Mouse (Mus musculus): Measurements from ENCODE around the gene Esyt1. TPM values are rescaled to one million over a fixed set of nuclear protein-coding genes. Genes with fewer than 3 reads are reported as not detected.
"Not testable (repeated sequence)": the region's sequence is repeated elsewhere in the genome, so short reads cannot be mapped to it uniquely, and the experiment has no call there.

Gene Esyt1
- polyA plus RNA-seq, 1 experiment from 2014 or later: 10.3 TPM

- Histone ChIP-seq H3K4me2 (ENCODE audit: low read depth, low read length) (peak within 1 kb of the TSS; percentile 92), H3K27me3 (ENCODE audit: control insufficient read depth, insufficient read depth, low read depth, low read length) (no peaks in the 10 kb centered on the region), H3K9ac (ENCODE audit: low read depth, low read length) (peak within 1 kb of the TSS; percentile 95), H3K4me1 (ENCODE audit: control insufficient read depth, low read depth, low read length) (peaks cover 44% of the 10 kb centered on the region), H3K27ac (ENCODE audit: low read length) (peak within 1 kb of the TSS; percentile 96), H3K36me3 (ENCODE audit: control insufficient read depth, insufficient read depth) (peaks cover 24% of the 10 kb centered on the region), H3K9me3 (replicated peaks; ENCODE audit: control insufficient read depth, low read length) (no peaks in the 10 kb centered on the region), H3K4me3 (ENCODE audit: low read depth, low read length) (peak within 1 kb of the TSS; percentile 92)
- ATAC-seq (ENCODE audit: low read depth): peak; percentile 89
- under 1% methylated on average over 38 of the region's 45 CpGs for WGBS (ENCODE audit: insufficient replicate concordance)
Measured at GRCm38 (mm10) chr10:128493695-128494666, 31.7 kb downstream of the Esyt1 start, which contains the start of gene Myl6. TSS of gene Myl6 (minus strand) at chr10:128494145.

GRCm38 (mm10) chr10:128493319-128493694 is 32.4 kb downstream of the Esyt1 start:
- under 1% methylated on average over 12 of the region's 12 CpGs for WGBS (ENCODE audit: insufficient replicate concordance)

GRCm38 (mm10) chr10:128492633-128493311 is 32.9 kb downstream of the Esyt1 start:
- H3K36me3 ChIP-seq (ENCODE audit: control insufficient read depth, insufficient read depth): peaks cover 35% of the 10 kb centered on the region
- H3K9me3 ChIP-seq (replicated peaks; ENCODE audit: control insufficient read depth, low read length): no peaks in the 10 kb centered on the region
- peak overlapping the region; percentile 92 for H3K4me2 ChIP-seq (ENCODE audit: low read depth, low read length)
- ATAC-seq (ENCODE audit: low read depth): peak; percentile 42
- peak overlapping the region; percentile 96 for H3K27ac ChIP-seq (ENCODE audit: low read length)
- H3K4me3 ChIP-seq (ENCODE audit: low read depth, low read length): peak overlapping the region; percentile 92
- 17% methylated on average over 12 of the region's 12 CpGs for WGBS (ENCODE audit: insufficient replicate concordance)
- H3K9ac ChIP-seq (ENCODE audit: low read depth, low read length): peak overlapping the region; percentile 95
- no peaks in the 10 kb centered on the region for H3K27me3 ChIP-seq (ENCODE audit: control insufficient read depth, insufficient read depth, low read depth, low read length)
- peaks cover 36% of the 10 kb centered on the region for H3K4me1 ChIP-seq (ENCODE audit: control insufficient read depth, low read depth, low read length)

More at GRCm38 (mm10) chr10:128493319-128493694, 32.4 kb downstream of the Esyt1 start:
- H3K27me3 ChIP-seq (ENCODE audit: control insufficient read depth, insufficient read depth, low read depth, low read length): no peaks in the 10 kb centered on the region
- H3K9ac ChIP-seq (ENCODE audit: low read depth, low read length): peak overlapping the region; percentile 95
- H3K27ac ChIP-seq (ENCODE audit: low read length): peak overlapping the region; percentile 96
- H3K4me3 ChIP-seq (ENCODE audit: low read depth, low read length): peak overlapping the region; percentile 92
- H3K9me3 ChIP-seq (replicated peaks; ENCODE audit: control insufficient read depth, low read length): no peaks in the 10 kb centered on the region
- H3K4me1 ChIP-seq (ENCODE audit: control insufficient read depth, low read depth, low read length): peaks cover 42% of the 10 kb centered on the region
- H3K4me2 ChIP-seq (ENCODE audit: low read depth, low read length): peak overlapping the region; percentile 92
- peak; percentile 42 for ATAC-seq (ENCODE audit: low read depth)
- H3K36me3 ChIP-seq (ENCODE audit: control insufficient read depth, insufficient read depth): peaks cover 31% of the 10 kb centered on the region

GRCm38 (mm10) chr10:128492051-128492450 is 33.6 kb downstream of the Esyt1 start:
- H3K27ac ChIP-seq (ENCODE audit: low read length): peak overlapping the region; percentile 37; the same call in 1 of the 2 replicates
- peak overlapping the region; percentile 92 for H3K4me3 ChIP-seq (ENCODE audit: low read depth, low read length)
- H3K4me2 ChIP-seq (ENCODE audit: low read depth, low read length): peak overlapping the region; percentile 92
- H3K36me3 ChIP-seq (ENCODE audit: control insufficient read depth, insufficient read depth): peaks cover 42% of the 10 kb centered on the region
- not testable (repeated sequence) for H3K27me3 ChIP-seq (ENCODE audit: control insufficient read depth, insufficient read depth, low read depth, low read length); H3K9me3 ChIP-seq (replicated peaks; ENCODE audit: control insufficient read depth, low read length); ATAC-seq (ENCODE audit: low read depth)
- H3K9ac ChIP-seq (ENCODE audit: low read depth, low read length): peak overlapping the region; percentile 95
- WGBS (ENCODE audit: insufficient replicate concordance): 49% methylated on average over 8 of the region's 8 CpGs
- H3K4me1 ChIP-seq (ENCODE audit: control insufficient read depth, low read depth, low read length): peaks cover 36% of the 10 kb centered on the region

GRCm38 (mm10) chr10:128491495-128491894 is 34.2 kb downstream of the Esyt1 start:
- 48% methylated on average over 6 of the region's 6 CpGs for WGBS (ENCODE audit: insufficient replicate concordance)
- peak overlapping the region; percentile 37; the same call in 1 of the 2 replicates for H3K27ac ChIP-seq (ENCODE audit: low read length)
- no peak overlapping the region for H3K9ac ChIP-seq (ENCODE audit: low read depth, low read length)
- H3K4me3 ChIP-seq (ENCODE audit: low read depth, low read length): peak overlapping the region; percentile 22
- H3K27me3 ChIP-seq (ENCODE audit: control insufficient read depth, insufficient read depth, low read depth, low read length): no peaks in the 10 kb centered on the region
- no peaks in the 10 kb centered on the region for H3K9me3 ChIP-seq (replicated peaks; ENCODE audit: control insufficient read depth, low read length)
- peaks cover 36% of the 10 kb centered on the region for H3K4me1 ChIP-seq (ENCODE audit: control insufficient read depth, low read depth, low read length)
- peaks cover 46% of the 10 kb centered on the region for H3K36me3 ChIP-seq (ENCODE audit: control insufficient read depth, insufficient read depth)
- peak overlapping the region; percentile 92; the same call in 1 of the 2 replicates for H3K4me2 ChIP-seq (ENCODE audit: low read depth, low read length)
- ATAC-seq (ENCODE audit: low read depth): no peak

- peaks cover 34% of the 10 kb centered on the region for H3K4me1 ChIP-seq (ENCODE audit: control insufficient read depth, low read depth, low read length)
- H3K4me2 ChIP-seq (ENCODE audit: low read depth, low read length): no peak overlapping the region
- no peaks in the 10 kb centered on the region for H3K9me3 ChIP-seq (replicated peaks; ENCODE audit: control insufficient read depth, low read length)
- peaks cover 48% of the 10 kb centered on the region for H3K36me3 ChIP-seq (ENCODE audit: control insufficient read depth, insufficient read depth)
- no peak overlapping the region for H3K9ac ChIP-seq (ENCODE audit: low read depth, low read length)
- no peaks in the 10 kb centered on the region for H3K27me3 ChIP-seq (ENCODE audit: control insufficient read depth, insufficient read depth, low read depth, low read length)
- WGBS (ENCODE audit: insufficient replicate concordance): 80% methylated on average over 5 of the region's 5 CpGs
- H3K4me3 ChIP-seq (ENCODE audit: low read depth, low read length): no peak overlapping the region
- no peak overlapping the region for H3K27ac ChIP-seq (ENCODE audit: low read length)
- no peak for ATAC-seq (ENCODE audit: low read depth)
Measured at GRCm38 (mm10) chr10:128490912-128491311, 34.8 kb downstream of the Esyt1 start.

- H3K9ac ChIP-seq (ENCODE audit: low read depth, low read length): no peak overlapping the region
- no peak overlapping the region; the same call in 1 of the 2 replicates for H3K27ac ChIP-seq (ENCODE audit: low read length)
- no peak for ATAC-seq (ENCODE audit: low read depth)
- peaks cover 55% of the 10 kb centered on the region for H3K36me3 ChIP-seq (ENCODE audit: control insufficient read depth, insufficient read depth)
- peaks cover 30% of the 10 kb centered on the region for H3K4me1 ChIP-seq (ENCODE audit: control insufficient read depth, low read depth, low read length)
- no peak overlapping the region for H3K4me3 ChIP-seq (ENCODE audit: low read depth, low read length)
- 72% methylated on average over 5 of the region's 5 CpGs for WGBS (ENCODE audit: insufficient replicate concordance)
- no peak overlapping the region for H3K4me2 ChIP-seq (ENCODE audit: low read depth, low read length)
- no peaks in the 10 kb centered on the region for H3K27me3 ChIP-seq (ENCODE audit: control insufficient read depth, insufficient read depth, low read depth, low read length)
- H3K9me3 ChIP-seq (replicated peaks; ENCODE audit: control insufficient read depth, low read length): no peaks in the 10 kb centered on the region
Measured at GRCm38 (mm10) chr10:128490232-128490631, 35.4 kb downstream of the Esyt1 start.

- H3K4me3 ChIP-seq (ENCODE audit: low read depth, low read length): no peak overlapping the region
- no peak overlapping the region; the same call in 1 of the 2 replicates for H3K27ac ChIP-seq (ENCODE audit: low read length)
Measured at GRCm38 (mm10) chr10:128489785-128490184, 35.9 kb downstream of the Esyt1 start.

More at GRCm38 (mm10) chr10:128489785-128490184, 35.9 kb downstream of the Esyt1 start:
- H3K36me3 ChIP-seq (ENCODE audit: control insufficient read depth, insufficient read depth): peaks cover 55% of the 10 kb centered on the region
- H3K4me1 ChIP-seq (ENCODE audit: control insufficient read depth, low read depth, low read length): peaks cover 26% of the 10 kb centered on the region
- no peak overlapping the region for H3K9ac ChIP-seq (ENCODE audit: low read depth, low read length)
- no peak overlapping the region for H3K4me2 ChIP-seq (ENCODE audit: low read depth, low read length)
- no peaks in the 10 kb centered on the region for H3K9me3 ChIP-seq (replicated peaks; ENCODE audit: control insufficient read depth, low read length)
- H3K27me3 ChIP-seq (ENCODE audit: control insufficient read depth, insufficient read depth, low read depth, low read length): no peaks in the 10 kb centered on the region
- no peak for ATAC-seq (ENCODE audit: low read depth)
- WGBS (ENCODE audit: insufficient replicate concordance): 78% methylated on average over 4 of the region's 4 CpGs
